Mouse (Mus musculus) neutrophil, adult 83 days (primary cell): ENCODE measurements around the gene Fance. TPM values are rescaled to one million over a fixed set of nuclear protein-coding genes. Genes with fewer than 3 reads are reported as not detected.

Source experiments
- total RNA-seq, 2 experiments: library from RNA; stranded (reverse); gene quantifications; one replicate each; pipeline ENCODE4 v1.2.4; 2023

Fance gene
- total RNA-seq: 10 to 100 TPM; 15.0 to 16.1 TPM

DNA sequence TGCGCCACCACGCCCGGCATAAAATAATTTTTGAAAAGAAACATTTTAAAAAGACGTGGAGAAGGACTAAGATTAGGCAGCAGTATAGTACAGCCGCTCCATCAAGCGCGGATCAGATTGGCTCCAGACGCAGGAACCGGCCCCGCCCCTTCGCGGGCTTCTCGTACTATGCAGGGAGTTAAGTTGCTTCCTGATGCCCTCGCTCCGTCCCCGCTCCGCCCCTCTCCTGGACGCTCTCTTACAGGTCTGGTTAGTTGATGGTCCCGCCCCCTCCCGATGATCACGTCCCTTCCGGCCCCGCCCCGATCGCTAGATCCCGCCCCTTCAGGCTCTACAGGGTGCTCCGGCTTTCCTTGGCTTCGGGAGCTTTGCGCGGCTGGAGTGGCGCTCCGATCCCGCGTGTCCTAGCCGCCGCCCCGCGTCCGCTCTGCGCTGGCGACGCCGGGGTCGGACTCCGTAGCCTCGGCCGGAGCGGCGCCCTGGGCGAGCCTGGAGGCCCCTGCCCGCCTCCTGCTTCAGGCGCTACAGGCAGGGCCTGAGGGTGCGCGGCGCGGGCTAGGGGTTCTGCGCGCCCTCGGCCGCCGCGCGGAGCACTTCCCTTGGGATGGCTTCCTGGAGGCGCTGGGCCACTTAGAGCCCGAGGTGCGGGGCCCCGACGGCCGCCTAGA, at the start of gene Fance:
Gene Fance, plus strand, starts transcription at position 308 of the 668 bp plus-strand sequence.

DNA sequence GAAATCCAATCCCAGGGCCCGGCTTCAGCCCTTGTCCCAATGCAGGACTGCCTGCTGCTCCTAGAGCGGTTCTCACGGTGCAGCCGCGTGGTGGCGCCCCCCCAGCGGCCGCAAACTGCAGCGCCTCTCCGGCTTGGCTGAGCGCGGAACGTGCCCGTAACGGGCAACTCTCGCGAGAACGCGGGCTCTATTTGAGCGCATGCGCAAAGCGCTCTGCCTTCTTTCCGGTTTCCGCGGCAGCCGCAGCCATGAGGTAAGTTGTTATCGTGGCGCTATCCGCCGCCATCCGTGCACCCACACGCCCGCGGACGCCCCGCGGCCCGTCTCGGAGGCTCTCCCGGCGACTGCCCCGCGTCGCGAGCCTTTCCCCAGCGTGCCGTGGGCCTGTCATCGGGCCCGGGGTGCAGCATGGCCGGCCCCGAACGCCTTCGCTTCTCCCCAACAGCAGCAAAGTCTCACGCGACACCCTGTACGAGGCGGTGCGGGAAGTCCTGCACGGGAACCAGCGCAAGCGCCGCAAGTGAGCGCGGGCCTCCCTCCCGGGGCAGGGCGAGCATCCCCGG, 15.1 kb downstream of the Fance start, which contains the start of gene Rpl10a:
Gene Rpl10a, plus strand, starts transcription at position 106 of the 563 bp plus-strand sequence.

GRCm38 (mm10) chr17:28350466-28351352, 37.4 kb downstream of the Fance start, which contains the start of gene Tead3:
Gene Tead3 (minus strand): TSS chr17:28350817.

GRCm38 (mm10) chr17:28365122-28365521, 51.8 kb downstream of the Fance start, which contains the start of gene Tulp1:
Gene Tulp1 (minus strand): TSS chr17:28365222.

Other genes starting within 250 kb of the Fance start
- 1 to 10 TPM in 1 of 2 experiments, under 1 TPM in 1; 0.88 to 1.6 TPM for gene Tcp11, start 232.9 kb upstream of the Fance start, total RNA-seq
- gene Scube3, start 171.4 kb upstream of the Fance start, total RNA-seq: not detected
- gene Zfp523, start 136.4 kb upstream of the Fance start, total RNA-seq: 10 to 100 TPM; 11.5 to 13.0 TPM
- 10 to 100 TPM; 70.3 to 83.2 TPM for gene Def6, start 105.7 kb upstream of the Fance start, total RNA-seq
- gene Ppard, start 80.8 kb upstream of the Fance start, total RNA-seq: 10 to 100 TPM; 23.3 to 27.8 TPM
- 100 to 1,000 TPM; 587 to 664 TPM for gene Rpl10a, start 15.0 kb downstream of the Fance start, total RNA-seq
- 1 to 10 TPM in 1 of 2 experiments, under 1 TPM in 1; 0.88 to 1.4 TPM for gene Tead3, start 37.3 kb downstream of the Fance start, total RNA-seq
- gene Tulp1, start 51.7 kb downstream of the Fance start, total RNA-seq: not detected
- gene Fkbp5, start 204.0 kb downstream of the Fance start, total RNA-seq: 10 to 100 TPM; 36.6 to 47.0 TPM
- 1 to 10 TPM; 1.1 to 1.8 TPM for gene Armc12, start 217.3 kb downstream of the Fance start, total RNA-seq
- gene Clpsl2, start 235.9 kb downstream of the Fance start, total RNA-seq: not detected
- not detected for gene Clps, start 247.2 kb downstream of the Fance start, total RNA-seq